Mouse (Mus musculus) forebrain, embryonic 10.5 days (tissue): ENCODE results near the gene Ccdc69. TPM values are rescaled to one million over a fixed set of nuclear protein-coding genes. Genes with fewer than 3 reads are reported as not detected.

Experiments used
- DNase-seq: peaks from one replicate; pipeline ENCODE4 v3.0.0-alpha.2; 2017; ENCODE audit warnings: low spot score; ENCODE audit errors: extremely low spot score
- H3K27ac ChIP-seq: fragments of 300-500 bp; sonication (generic); 2 replicates; pipeline ENCODE4 v1.5.1; 2016; ENCODE audit warnings: mild to moderate bottlenecking
- H3K27me3 ChIP-seq: fragments of 300-500 bp; sonication (generic); 2 replicates; pipeline ENCODE4 v1.6.1; 2016; ENCODE audit warnings: mild to moderate bottlenecking; ENCODE audit not compliant: poor library complexity, severe bottlenecking
- H3K36me3 ChIP-seq: fragments of 300-500 bp; sonication (generic); replicated peaks from 2 replicates; pipeline ENCODE4 v1.6.1; 2016; ENCODE audit warnings: mild to moderate bottlenecking, moderate library complexity
- H3K4me1 ChIP-seq: fragments of 300-500 bp; sonication (generic); 2 replicates; pipeline ENCODE4 v1.6.1; 2016
- H3K4me3 ChIP-seq: fragments of 300-500 bp; sonication (generic); 2 replicates; pipeline ENCODE4 v1.5.1; 2016; ENCODE audit warnings: mild to moderate bottlenecking, moderate library complexity
- H3K9me3 ChIP-seq: fragments of 300-500 bp; sonication (generic); 2 replicates; pipeline ENCODE4 v1.6.1; 2016; ENCODE audit warnings: mild to moderate bottlenecking, moderate library complexity
- WGBS: fragments of 180-500 bp; shearing (Covaris S2); methylation state at CpG from one replicate; pipeline ENCODE4 v1.1.7; 2016; 5-methylcytosine and 5-hydroxymethylcytosine counted together
- polyA plus RNA-seq: library from polyadenylated mRNA; unstranded; fragments of >200 nt; fragmentation: Nextera tagmentation; extraction: Ambion mirVana; gene quantifications from 2 replicates; pipeline ENCODE4 v1.2.1, GENCODE M21; 2016

Gene Ccdc69
- polyA plus RNA-seq, 1 experiment from 2014 or later, result 0.73 TPM

DNA sequence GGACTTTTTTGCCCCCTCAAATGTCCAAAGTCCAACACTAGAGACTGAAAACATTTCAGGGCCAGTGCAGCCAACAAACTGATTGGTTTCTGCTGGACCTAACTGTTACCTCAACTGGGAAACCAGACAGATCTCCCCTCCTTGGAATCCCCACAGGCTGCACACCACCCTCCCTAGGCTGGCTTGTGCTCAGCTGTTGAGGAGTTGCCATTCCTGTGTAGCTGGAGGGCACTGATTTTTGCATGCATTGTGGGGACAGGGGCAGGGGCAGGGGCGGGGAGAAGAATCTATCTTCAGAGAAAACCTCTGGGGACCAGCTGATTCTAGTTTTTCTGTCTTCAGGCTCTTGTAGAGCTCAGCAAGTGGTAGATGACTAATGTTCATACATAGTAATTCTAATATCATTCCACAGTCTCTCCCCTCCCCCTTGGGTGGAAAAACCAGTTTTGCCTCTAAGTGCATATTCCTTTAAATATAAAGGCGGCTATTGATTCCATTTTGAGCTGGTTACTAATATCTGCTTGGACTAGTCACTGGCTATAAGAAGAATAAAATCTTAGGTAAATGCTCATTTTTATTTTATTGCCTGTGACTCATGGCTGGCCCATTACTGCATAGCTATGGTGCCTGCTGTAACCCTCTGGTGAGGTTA, 50.6 kb downstream of the Ccdc69 start:
- Histone ChIP-seq H3K27me3 (peaks cover 15% of the 10 kb centered on the region), H3K4me1 (peaks cover 41% of the 10 kb centered on the region)
- 82% methylated on average over 2 of the region's 2 CpGs for WGBS

DNA sequence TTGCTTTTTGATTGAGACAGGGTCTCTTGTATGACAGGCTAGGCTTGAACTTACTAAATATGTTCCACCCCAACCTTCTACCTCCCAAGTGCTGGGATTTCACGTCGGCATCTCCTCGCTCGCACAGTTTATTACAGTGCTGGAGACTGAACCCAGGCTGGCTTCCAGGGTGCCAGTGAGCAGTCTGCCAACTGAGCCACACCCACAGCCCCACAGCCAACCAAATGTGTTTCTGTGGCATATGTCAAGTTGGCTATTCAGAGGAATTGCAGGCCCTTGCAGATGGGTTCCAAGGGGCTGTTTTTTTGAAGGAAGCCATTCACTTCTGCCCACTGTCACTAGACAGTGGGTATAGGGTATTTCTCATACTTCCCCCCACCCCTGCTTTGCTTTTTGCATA, 52.0 kb downstream of the Ccdc69 start:
- H3K36me3 ChIP-seq, result no peaks in the 10 kb centered on the region
- no peak overlapping the region for H3K27ac ChIP-seq
- H3K9me3 ChIP-seq, result no peaks in the 10 kb centered on the region
- WGBS, result 96% methylated on average over 4 of the region's 4 CpGs
- peaks cover 36% of the 10 kb centered on the region for H3K4me1 ChIP-seq
- no peak for DNase-seq
- no peak overlapping the region for H3K4me3 ChIP-seq
- 0 out of 2 replicates have a peak, but pooled peaks cover under 1% of the 10 kb centered on the region for H3K27me3 ChIP-seq

More for the DNA sequence above, 50.6 kb downstream of the Ccdc69 start:
- Histone ChIP-seq H3K9me3 (no peaks in the 10 kb centered on the region), H3K4me3 (no peak overlapping the region), H3K36me3 (no peaks in the 10 kb centered on the region), H3K27ac (no peak overlapping the region)
- DNase-seq, result no peak

DNA sequence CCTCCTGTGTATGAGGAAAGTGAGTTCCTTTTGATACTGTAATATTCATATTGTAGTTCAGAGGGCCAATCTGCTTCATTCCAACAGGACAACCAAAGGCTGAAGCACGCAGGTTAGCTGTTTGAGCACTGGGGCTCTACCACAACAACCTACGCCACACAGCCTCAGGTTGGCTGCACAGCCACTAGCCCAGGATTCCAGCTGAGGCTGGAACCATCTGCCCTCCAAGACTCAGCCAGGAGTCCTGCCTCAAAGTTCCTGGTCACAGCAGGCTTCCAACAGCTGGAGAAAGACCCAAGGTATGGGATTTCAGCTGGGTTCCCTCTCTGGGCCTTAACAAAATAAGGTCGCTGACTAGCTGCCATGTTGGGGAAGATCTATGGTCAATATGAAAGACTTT, 54.3 kb downstream of the Ccdc69 start:
- no peak for DNase-seq

DNA sequence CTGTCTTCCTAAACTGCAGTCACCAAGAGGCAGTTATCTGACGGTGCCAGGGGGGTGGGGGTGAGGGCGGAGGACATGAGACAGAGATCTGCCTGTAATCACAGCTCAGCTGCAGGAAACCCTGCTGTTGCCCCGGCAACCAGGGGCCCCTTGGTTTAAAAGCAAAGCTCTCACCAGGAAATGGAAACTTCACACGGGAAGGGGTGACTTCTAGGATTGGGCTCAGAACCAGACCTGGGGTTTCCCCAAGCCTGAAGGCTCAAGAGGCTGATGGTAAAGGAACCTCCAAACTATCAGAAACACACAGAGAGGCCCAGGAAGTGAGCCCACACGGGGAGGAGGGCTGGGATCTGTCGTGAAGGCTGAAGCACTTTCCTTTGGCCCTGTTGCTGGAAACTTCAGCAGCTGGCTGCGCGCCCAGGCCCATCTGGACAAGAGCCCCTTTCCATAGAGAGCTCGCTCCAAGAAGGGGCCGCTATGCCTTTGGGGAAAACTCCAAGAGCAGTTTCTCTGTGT, 54.8 kb downstream of the Ccdc69 start:
- H3K27me3 ChIP-seq, result no peaks in the 10 kb centered on the region
- peak; percentile 68 for DNase-seq
- H3K27ac ChIP-seq, result peak overlapping the region; percentile 92
- peaks cover 51% of the 10 kb centered on the region for H3K4me1 ChIP-seq
- 0 out of 2 replicates have a peak, but pooled peaks cover 2% of the 10 kb centered on the region for H3K36me3 ChIP-seq
- 28% methylated on average over 10 of the region's 10 CpGs for WGBS
- H3K9me3 ChIP-seq, result no peaks in the 10 kb centered on the region
- H3K4me3 ChIP-seq, result peak overlapping the region; percentile 34; the same call in 1 of the 2 replicates

More for the DNA sequence above, 54.3 kb downstream of the Ccdc69 start:
- Histone ChIP-seq H3K36me3 (0 out of 2 replicates have a peak, but pooled peaks cover 2% of the 10 kb centered on the region), H3K9me3 (no peaks in the 10 kb centered on the region), H3K27ac (peak overlapping the region; percentile 92), H3K4me3 (peak overlapping the region; percentile 34; the same call in 1 of the 2 replicates), H3K4me1 (peaks cover 51% of the 10 kb centered on the region), H3K27me3 (no peaks in the 10 kb centered on the region)
- 85% methylated on average over 3 of the region's 3 CpGs for WGBS

DNA sequence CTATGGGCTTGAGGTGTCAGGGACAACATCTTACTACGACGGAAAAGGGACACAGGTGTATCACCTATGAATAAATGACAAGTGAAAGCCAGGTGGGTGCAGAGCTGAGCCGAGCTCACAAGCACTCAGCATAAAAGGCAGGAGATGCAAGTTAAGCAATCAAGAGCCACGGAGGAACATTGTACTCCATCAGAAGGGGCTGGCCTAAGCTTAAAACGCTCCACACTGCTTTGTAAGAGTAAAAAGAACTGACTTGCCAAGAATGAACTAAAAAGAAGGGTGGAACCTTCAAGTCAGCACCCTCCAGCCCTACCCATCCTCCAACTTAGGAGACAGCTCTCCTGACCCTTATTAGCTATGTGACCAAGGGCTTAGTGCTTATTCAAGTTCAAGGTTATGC, 55.4 kb downstream of the Ccdc69 start:
- DNase-seq, result no peak
- Histone ChIP-seq H3K27ac (peak overlapping the region; percentile 92), H3K9me3 (no peaks in the 10 kb centered on the region), H3K4me3 (peak overlapping the region; percentile 34; the same call in 1 of the 2 replicates), H3K4me1 (peaks cover 51% of the 10 kb centered on the region), H3K36me3 (0 out of 2 replicates have a peak, but pooled peaks cover 2% of the 10 kb centered on the region), H3K27me3 (no peaks in the 10 kb centered on the region)
- 78% methylated on average over 5 of the region's 5 CpGs for WGBS

- 81% methylated on average over 6 of the region's 6 CpGs for WGBS
- H3K9me3 ChIP-seq, result no peaks in the 10 kb centered on the region
- H3K27ac ChIP-seq, result peak overlapping the region; percentile 92
- peaks cover 47% of the 10 kb centered on the region for H3K4me1 ChIP-seq
- DNase-seq, result no peak
- H3K4me3 ChIP-seq, result no peak overlapping the region
- 0 out of 2 replicates have a peak, but pooled peaks cover 2% of the 10 kb centered on the region for H3K36me3 ChIP-seq
- H3K27me3 ChIP-seq, result no peaks in the 10 kb centered on the region
These were observed 56.1 kb downstream of the Ccdc69 start for GRCm38 (mm10) chr11:55021859-55022258.

- H3K27me3 ChIP-seq, result no peaks in the 10 kb centered on the region
- H3K36me3 ChIP-seq, result 0 out of 2 replicates have a peak, but pooled peaks cover 2% of the 10 kb centered on the region
- peak overlapping the region; percentile 92; the same call in 1 of the 2 replicates for H3K27ac ChIP-seq
- H3K4me1 ChIP-seq, result peaks cover 47% of the 10 kb centered on the region
- DNase-seq, result no peak
- no peaks in the 10 kb centered on the region for H3K9me3 ChIP-seq
- H3K4me3 ChIP-seq, result no peak overlapping the region
These were observed 56.5 kb downstream of the Ccdc69 start for GRCm38 (mm10) chr11:55021458-55021857.

DNA sequence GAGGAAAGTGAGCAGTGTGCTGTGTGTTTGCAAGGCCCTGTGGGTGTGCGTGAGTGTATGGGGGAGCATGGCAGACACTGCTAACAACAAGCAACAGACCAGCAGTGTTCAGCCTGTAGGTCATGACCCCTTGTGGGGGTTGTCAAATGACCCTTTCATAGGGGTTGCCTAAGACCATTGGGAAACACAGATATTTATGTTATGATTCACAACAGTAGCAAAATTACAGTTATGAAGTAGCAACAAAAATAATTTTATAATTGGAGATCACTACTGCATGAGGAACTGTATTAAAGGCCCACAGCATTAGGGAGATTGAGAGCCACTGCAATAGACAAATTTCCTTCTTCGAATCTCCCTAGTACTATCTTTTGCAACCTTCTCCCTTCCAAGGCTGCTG, 58.2 kb downstream of the Ccdc69 start:
- Histone ChIP-seq H3K27ac (0 out of 2 replicates have a peak overlapping the region, but pooled peaks have one; percentile 12), H3K36me3 (0 out of 2 replicates have a peak, but pooled peaks cover 2% of the 10 kb centered on the region), H3K4me1 (peaks cover 47% of the 10 kb centered on the region), H3K9me3 (no peaks in the 10 kb centered on the region), H3K27me3 (no peaks in the 10 kb centered on the region), H3K4me3 (no peak overlapping the region)
- 85% methylated on average over 2 of the region's 2 CpGs for WGBS
- no peak for DNase-seq

DNA sequence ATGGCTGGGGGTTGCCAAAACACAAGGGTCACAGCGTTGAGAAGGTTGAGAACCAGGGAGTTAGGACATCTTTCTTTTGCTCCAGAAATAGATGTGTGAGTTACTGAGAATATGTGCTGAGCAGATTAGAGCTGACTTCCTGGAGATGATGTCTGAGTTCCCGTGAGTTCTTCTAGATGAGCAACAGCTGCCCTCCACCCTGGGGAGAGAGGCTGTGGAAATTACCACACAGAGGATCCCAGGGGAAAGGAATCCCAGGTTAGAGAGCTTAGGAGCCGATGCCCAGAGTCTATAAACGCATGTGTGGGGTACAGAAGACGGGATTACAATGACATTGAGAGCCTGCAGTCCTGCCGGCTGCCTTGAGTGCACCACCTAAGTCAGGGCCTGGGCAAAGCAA, 59.9 kb downstream of the Ccdc69 start:
- 80% methylated on average over 6 of the region's 6 CpGs for WGBS
- peaks cover 8% of the 10 kb centered on the region for H3K36me3 ChIP-seq

DNA sequence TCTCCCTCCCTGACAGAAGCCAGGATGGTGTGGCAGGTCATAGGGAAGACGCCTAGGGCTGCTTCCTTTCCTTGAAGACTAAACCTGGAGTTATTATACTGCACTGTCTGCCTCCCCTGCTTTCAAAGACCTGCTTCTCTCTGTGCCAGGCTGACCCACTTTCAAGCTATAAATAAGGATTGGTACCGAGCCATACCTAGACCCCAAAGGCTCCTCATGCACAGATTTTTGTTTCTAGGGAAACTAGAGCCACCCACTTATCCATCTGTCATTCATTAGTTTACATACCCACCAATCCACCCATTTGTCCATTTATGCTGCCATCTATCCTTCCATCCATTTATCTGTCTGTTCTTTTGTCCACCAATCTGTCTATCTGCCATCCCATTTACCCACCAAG, 60.7 kb downstream of the Ccdc69 start:
- Histone ChIP-seq H3K36me3 (peaks cover 8% of the 10 kb centered on the region), H3K27ac (no peak overlapping the region), H3K4me1 (peaks cover 26% of the 10 kb centered on the region), H3K27me3 (no peaks in the 10 kb centered on the region), H3K4me3 (no peak overlapping the region), H3K9me3 (no peaks in the 10 kb centered on the region)
- DNase-seq, result no peak
- WGBS, result 78% methylated on average over 2 of the region's 2 CpGs

More for the DNA sequence above, 59.9 kb downstream of the Ccdc69 start:
- Histone ChIP-seq H3K9me3 (no peaks in the 10 kb centered on the region), H3K4me1 (peaks cover 32% of the 10 kb centered on the region), H3K27me3 (no peaks in the 10 kb centered on the region), H3K4me3 (no peak overlapping the region), H3K27ac (no peak overlapping the region)
- DNase-seq, result no peak

DNA sequence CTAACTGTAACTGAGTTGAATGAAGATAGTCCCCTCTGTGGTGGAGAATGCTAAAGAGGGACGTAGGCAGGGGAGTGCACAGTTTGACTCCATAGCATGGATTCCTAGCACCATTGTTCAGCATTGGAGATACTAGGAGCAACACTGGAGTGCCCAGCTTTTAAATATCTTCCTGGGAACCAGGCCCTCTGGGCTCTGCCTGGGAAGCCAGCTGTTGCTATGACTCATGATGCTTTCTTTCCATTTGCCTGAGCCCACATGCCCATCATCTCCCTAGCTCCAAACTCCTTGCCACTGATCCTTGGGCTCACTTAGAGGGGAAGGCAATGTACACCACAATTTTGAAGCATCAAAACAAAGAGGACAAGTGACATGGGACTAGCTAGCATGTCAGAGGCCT, 61.2 kb downstream of the Ccdc69 start:
- H3K9me3 ChIP-seq, result no peaks in the 10 kb centered on the region
- WGBS, result 62% methylated on average over 1 of the region's 1 CpGs
- H3K4me3 ChIP-seq, result no peak overlapping the region
- no peaks in the 10 kb centered on the region for H3K27me3 ChIP-seq
- no peak for DNase-seq
- peaks cover 8% of the 10 kb centered on the region for H3K36me3 ChIP-seq
- H3K27ac ChIP-seq, result no peak overlapping the region
- H3K4me1 ChIP-seq, result peaks cover 21% of the 10 kb centered on the region

- Histone ChIP-seq H3K27me3 (no peaks in the 10 kb centered on the region), H3K9me3 (no peaks in the 10 kb centered on the region), H3K36me3 (peaks cover 11% of the 10 kb centered on the region), H3K4me3 (no peak overlapping the region), H3K4me1 (peaks cover 18% of the 10 kb centered on the region), H3K27ac (no peak overlapping the region)
- no peak for DNase-seq
- 87% methylated on average over 9 of the region's 9 CpGs for WGBS
These were observed 62.1 kb downstream of the Ccdc69 start for GRCm38 (mm10) chr11:55015831-55016241.

- peaks cover 11% of the 10 kb centered on the region for H3K36me3 ChIP-seq
- no peak overlapping the region for H3K27ac ChIP-seq
- no peak for DNase-seq
- H3K9me3 ChIP-seq, result no peaks in the 10 kb centered on the region
- WGBS, result 82% methylated on average over 3 of the region's 3 CpGs
- H3K27me3 ChIP-seq, result no peaks in the 10 kb centered on the region
- H3K4me3 ChIP-seq, result no peak overlapping the region
- H3K4me1 ChIP-seq, result peaks cover 16% of the 10 kb centered on the region
These were observed 62.7 kb downstream of the Ccdc69 start for GRCm38 (mm10) chr11:55015264-55015663.
